Mouse (Mus musculus) brain, adult 2 months (tissue): ENCODE measurements at regions not wholly inside any gene's neighbourhood (a gene's known extent, or its start where the extent isn't known, plus 50 kb on each side); places are given as distances from the start of the nearest gene placed in this dataset.
A peak's percentile ranks its signal among the peaks of the same experiment; 100 is the strongest.

Source experiments
- DNase-seq: peaks from one replicate; pipeline ENCODE4 v3.0.0; 2011; ENCODE audit warnings: low read depth, low spot score

- no peak for DNase-seq
These were observed 174.5 kb upstream of the Syt1 start for GRCm38 (mm10) chr10:109185243-109185642.

- peak; percentile 57 for DNase-seq
These were observed 169.7 kb upstream of the Syt1 start for GRCm38 (mm10) chr10:109180527-109180926.

GRCm38 (mm10) chr10:109160730-109161129 lies 149.9 kb upstream of the Syt1 start:
- DNase-seq: no peak

GRCm38 (mm10) chr10:109155768-109156167 lies 145.0 kb upstream of the Syt1 start:
- DNase-seq: no peak

- no peak for DNase-seq
These were observed 129.7 kb upstream of the Syt1 start for GRCm38 (mm10) chr10:109140421-109140938.

- DNase-seq: peak; percentile 64
These were observed 126.3 kb upstream of the Syt1 start for GRCm38 (mm10) chr10:109136763-109137732.

GRCm38 (mm10) chr10:109134521-109134920 lies 123.7 kb upstream of the Syt1 start:
- no peak for DNase-seq

- peak; percentile 64 for DNase-seq
These were observed 121.3 kb upstream of the Syt1 start for GRCm38 (mm10) chr10:109132091-109132573.

- DNase-seq: peak; percentile 96
These were observed 118.8 kb upstream of the Syt1 start for GRCm38 (mm10) chr10:109129552-109130110.

GRCm38 (mm10) chr10:109129068-109129467 lies 118.3 kb upstream of the Syt1 start:
- no peak for DNase-seq

GRCm38 (mm10) chr10:109126699-109127098 lies 115.9 kb upstream of the Syt1 start:
- no peak for DNase-seq

GRCm38 (mm10) chr10:109117143-109117542 lies 106.4 kb upstream of the Syt1 start:
- peak; percentile 90 for DNase-seq

GRCm38 (mm10) chr10:109115013-109115627 lies 104.3 kb upstream of the Syt1 start:
- DNase-seq: peak; percentile 24

GRCm38 (mm10) chr10:109105781-109106180 lies 95.0 kb upstream of the Syt1 start:
- peak; percentile 81 for DNase-seq

- no peak for DNase-seq
These were observed 81.4 kb upstream of the Syt1 start for GRCm38 (mm10) chr10:109092219-109092618.

- peak; percentile 59 for DNase-seq
These were observed 69.0 kb upstream of the Syt1 start for GRCm38 (mm10) chr10:109079773-109080172.

- peak; percentile 85 for DNase-seq
These were observed 63.4 kb upstream of the Syt1 start for GRCm38 (mm10) chr10:109074218-109074617.
